Mouse (Mus musculus): ENCODE data around the gene Plch2. TPM values are rescaled to one million over a fixed set of nuclear protein-coding genes. Genes with fewer than 3 reads are reported as not detected.

The Plch2 gene
- polyA plus RNA-seq, 1 experiment from 2014 or later = 13.7 TPM

GRCm38 (mm10) chr4:155042606-155043288, 13.8 kb downstream of the Plch2 start:
- no peak overlapping the region for H3K9ac ChIP-seq
- H3K4me2 ChIP-seq = peak overlapping the region; percentile 72
- peak overlapping the region; percentile 38 for H3K4me3 ChIP-seq
- ATAC-seq (ENCODE audit: insufficient number of reproducible peaks, low FRiP score, low TSS enrichment, low read depth) = no peak
- 2% methylated on average over 58 of the region's 65 CpGs for whole genome bisulfite sequencing
- H3K9me3 ChIP-seq = no peaks in the 10 kb centered on the region
- H3K4me1 ChIP-seq = peaks cover 9% of the 10 kb centered on the region
- H3K36me3 ChIP-seq = no peaks in the 10 kb centered on the region
- H3K27me3 ChIP-seq = peaks cover 83% of the 10 kb centered on the region
- no peak overlapping the region for H3K27ac ChIP-seq

GRCm38 (mm10) chr4:155040696-155041095, 15.9 kb downstream of the Plch2 start:
- Histone ChIP-seq H3K9me3 (no peaks in the 10 kb centered on the region), H3K36me3 (no peaks in the 10 kb centered on the region), H3K27me3 (peaks cover 71% of the 10 kb centered on the region), H3K9ac (no peak overlapping the region), H3K4me3 (no peak overlapping the region), H3K4me2 (no peak overlapping the region), H3K4me1 (peaks cover 9% of the 10 kb centered on the region), H3K27ac (no peak overlapping the region)
- WGBS = 71% methylated on average over 6 of the region's 6 CpGs
- no peak for ATAC-seq (ENCODE audit: insufficient number of reproducible peaks, low FRiP score, low TSS enrichment, low read depth)

GRCm38 (mm10) chr4:155040197-155040596, 16.4 kb downstream of the Plch2 start:
- Histone ChIP-seq H3K9ac (no peak overlapping the region), H3K4me2 (no peak overlapping the region), H3K36me3 (no peaks in the 10 kb centered on the region), H3K4me1 (peaks cover 9% of the 10 kb centered on the region), H3K4me3 (no peak overlapping the region), H3K9me3 (no peaks in the 10 kb centered on the region), H3K27me3 (peaks cover 68% of the 10 kb centered on the region), H3K27ac (no peak overlapping the region)
- no peak for ATAC-seq (ENCODE audit: insufficient number of reproducible peaks, low FRiP score, low TSS enrichment, low read depth)
- WGBS = 62% methylated on average over 9 of the region's 9 CpGs

GRCm38 (mm10) chr4:155034787-155035186, 21.8 kb downstream of the Plch2 start:
- no peak overlapping the region for H3K27ac ChIP-seq
- H3K9ac ChIP-seq = no peak overlapping the region
- no peaks in the 10 kb centered on the region for H3K4me1 ChIP-seq
- WGBS = 65% methylated on average over 13 of the region's 13 CpGs
- H3K36me3 ChIP-seq = no peaks in the 10 kb centered on the region
- H3K4me3 ChIP-seq = no peak overlapping the region
- no peaks in the 10 kb centered on the region for H3K9me3 ChIP-seq
- ATAC-seq (ENCODE audit: insufficient number of reproducible peaks, low FRiP score, low TSS enrichment, low read depth) = no peak
- peaks cover 35% of the 10 kb centered on the region; the same call in 1 of the 2 replicates for H3K27me3 ChIP-seq
- H3K4me2 ChIP-seq = no peak overlapping the region

- no peaks in the 10 kb centered on the region for H3K4me1 ChIP-seq
- no peaks in the 10 kb centered on the region for H3K9me3 ChIP-seq
- no peak overlapping the region for H3K27ac ChIP-seq
- ATAC-seq (ENCODE audit: insufficient number of reproducible peaks, low FRiP score, low TSS enrichment, low read depth) = no peak
- H3K4me3 ChIP-seq = no peak overlapping the region
- H3K9ac ChIP-seq = no peak overlapping the region
- H3K36me3 ChIP-seq = no peaks in the 10 kb centered on the region
- no peak overlapping the region for H3K4me2 ChIP-seq
- WGBS = 34% methylated on average over 7 of the region's 7 CpGs
- peaks cover 30% of the 10 kb centered on the region; the same call in 1 of the 2 replicates for H3K27me3 ChIP-seq
These were observed 22.4 kb downstream of the Plch2 start for GRCm38 (mm10) chr4:155034202-155034601.

- 49% methylated on average over 6 of the region's 6 CpGs for WGBS
- H3K36me3 ChIP-seq = no peaks in the 10 kb centered on the region
- H3K4me2 ChIP-seq = no peak overlapping the region
- H3K27me3 ChIP-seq = peaks cover 27% of the 10 kb centered on the region; the same call in 1 of the 2 replicates
- no peak overlapping the region for H3K27ac ChIP-seq
- H3K9me3 ChIP-seq = no peaks in the 10 kb centered on the region
- ATAC-seq (ENCODE audit: insufficient number of reproducible peaks, low FRiP score, low TSS enrichment, low read depth) = no peak
- H3K4me3 ChIP-seq = no peak overlapping the region
- no peaks in the 10 kb centered on the region for H3K4me1 ChIP-seq
- H3K9ac ChIP-seq = no peak overlapping the region
These were observed 23.5 kb downstream of the Plch2 start for GRCm38 (mm10) chr4:155033115-155033514.

- Histone ChIP-seq H3K9me3 (no peaks in the 10 kb centered on the region), H3K27ac (no peak overlapping the region), H3K36me3 (no peaks in the 10 kb centered on the region), H3K4me1 (peaks cover 9% of the 10 kb centered on the region), H3K9ac (no peak overlapping the region), H3K4me3 (no peak overlapping the region), H3K27me3 (0 out of 2 replicates have a peak, but pooled peaks cover 4% of the 10 kb centered on the region), H3K4me2 (no peak overlapping the region)
- ATAC-seq (ENCODE audit: insufficient number of reproducible peaks, low FRiP score, low TSS enrichment, low read depth) = no peak
- WGBS = 82% methylated on average over 11 of the region's 11 CpGs
These were observed 32.2 kb downstream of the Plch2 start for GRCm38 (mm10) chr4:155024170-155025010.

- no peak overlapping the region for H3K4me3 ChIP-seq
- H3K27me3 ChIP-seq = 0 out of 2 replicates have a peak, but pooled peaks cover 4% of the 10 kb centered on the region
- no peak overlapping the region for H3K27ac ChIP-seq
- no peak overlapping the region for H3K9ac ChIP-seq
- H3K4me1 ChIP-seq = peaks cover 20% of the 10 kb centered on the region
- H3K36me3 ChIP-seq = no peaks in the 10 kb centered on the region
- H3K9me3 ChIP-seq = no peaks in the 10 kb centered on the region
- no peak overlapping the region for H3K4me2 ChIP-seq
- ATAC-seq (ENCODE audit: insufficient number of reproducible peaks, low FRiP score, low TSS enrichment, low read depth) = no peak
- 55% methylated on average over 7 of the region's 7 CpGs for WGBS
These were observed 34.2 kb downstream of the Plch2 start for GRCm38 (mm10) chr4:155022228-155022855.

GRCm38 (mm10) chr4:155020813-155021212, 35.8 kb downstream of the Plch2 start:
- Histone ChIP-seq H3K4me3 (no peak overlapping the region), H3K36me3 (no peaks in the 10 kb centered on the region), H3K4me2 (no peak overlapping the region), H3K9ac (no peak overlapping the region), H3K4me1 (peaks cover 20% of the 10 kb centered on the region), H3K27me3 (0 out of 2 replicates have a peak, but pooled peaks cover 4% of the 10 kb centered on the region), H3K27ac (no peak overlapping the region), H3K9me3 (no peaks in the 10 kb centered on the region)
- 48% methylated on average over 9 of the region's 9 CpGs for WGBS
- ATAC-seq (ENCODE audit: insufficient number of reproducible peaks, low FRiP score, low TSS enrichment, low read depth) = no peak

- H3K4me2 ChIP-seq = no peak overlapping the region
- H3K4me1 ChIP-seq = peaks cover 20% of the 10 kb centered on the region
- 0 out of 2 replicates have a peak, but pooled peaks cover 4% of the 10 kb centered on the region for H3K27me3 ChIP-seq
- no peak for ATAC-seq (ENCODE audit: insufficient number of reproducible peaks, low FRiP score, low TSS enrichment, low read depth)
- 58% methylated on average over 1 of the region's 1 CpGs for WGBS
- no peak overlapping the region for H3K27ac ChIP-seq
- H3K9me3 ChIP-seq = no peaks in the 10 kb centered on the region
- no peaks in the 10 kb centered on the region for H3K36me3 ChIP-seq
- no peak overlapping the region for H3K4me3 ChIP-seq
- no peak overlapping the region for H3K9ac ChIP-seq
These were observed 36.4 kb downstream of the Plch2 start for GRCm38 (mm10) chr4:155020141-155020540.

- Histone ChIP-seq H3K9me3 (no peaks in the 10 kb centered on the region), H3K4me1 (peaks cover 20% of the 10 kb centered on the region), H3K9ac (no peak overlapping the region), H3K4me2 (0 out of 2 replicates have a peak overlapping the region, but pooled peaks have one; percentile 7), H3K27me3 (0 out of 2 replicates have a peak, but pooled peaks cover 4% of the 10 kb centered on the region), H3K4me3 (no peak overlapping the region), H3K36me3 (no peaks in the 10 kb centered on the region), H3K27ac (no peak overlapping the region)
- no peak for ATAC-seq (ENCODE audit: insufficient number of reproducible peaks, low FRiP score, low TSS enrichment, low read depth)
- 0% methylated on average over 10 of the region's 10 CpGs for WGBS
These were observed 37.2 kb downstream of the Plch2 start for GRCm38 (mm10) chr4:155019336-155019847.

All from limb, embryonic 15.5 days (tissue).